In the genomic region with DNA sequence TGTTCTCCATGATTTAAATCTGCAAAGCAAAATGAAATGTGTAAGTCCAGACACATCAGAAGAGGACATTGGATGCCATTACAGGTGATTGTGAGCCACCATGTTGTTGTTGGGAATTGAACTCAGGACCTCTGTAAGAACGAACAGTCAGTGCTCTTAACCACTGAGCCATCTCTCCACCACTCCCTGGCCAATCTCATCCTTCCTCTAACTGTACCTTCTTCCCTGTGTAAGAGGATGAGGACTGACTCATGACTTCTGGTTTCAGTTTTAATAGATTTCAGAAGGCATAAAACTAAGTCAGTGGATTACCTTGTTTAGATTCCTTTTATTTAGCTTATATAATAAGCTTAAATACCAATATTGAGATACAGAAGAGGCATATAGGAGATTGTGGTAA, we compare ENCODE assay signal across 32 mouse cellular contexts. TPM values are rescaled to one million over a fixed set of nuclear protein-coding genes. Genes with fewer than 3 reads are reported as not detected.
"Had no signal": no experiment of that assay in that cellular context is flagged by ENCODE, and none has a peak within 500 bp of the region (broad histone marks: within the 10 kb centered on the region; RNA-seq: fewer than 3 reads in every experiment).

No protein-coding gene starts in this region.

- DNase-seq: left cerebral cortex, postnatal 4 days; liver; liver, embryonic 13.5 days; liver, postnatal 0 days; lung, adult 18-20 months; lung, adult 2 months; lung, embryonic 14.5 days; lung, postnatal 10 days; lung, postnatal 14 days; lung, postnatal 36 days; lung, postnatal 4 days; midbrain, embryonic 14.5 days had no signal

- H3K36me3 ChIP-seq: limb, embryonic 10.5 days; limb, embryonic 12.5 days; limb, embryonic 13.5 days; limb, embryonic 15.5 days; liver, embryonic 12.5 days; liver, embryonic 13.5 days; liver, embryonic 15.5 days; lung, embryonic 15.5 days; midbrain, embryonic 12.5 days; midbrain, embryonic 15.5 days; neural tube, embryonic 12.5 days had no signal

- H3K9ac ChIP-seq: limb, embryonic 12.5 days; limb, embryonic 13.5 days; limb, embryonic 15.5 days; liver, embryonic 12.5 days; liver, embryonic 13.5 days; liver, embryonic 14.5 days; liver, embryonic 15.5 days; liver, postnatal 0 days; lung, embryonic 14.5 days; lung, embryonic 15.5 days; midbrain, embryonic 12.5 days; midbrain, embryonic 13.5 days; midbrain, embryonic 15.5 days; neural tube, embryonic 12.5 days had no signal

- H3K4me2 ChIP-seq: limb, embryonic 12.5 days; limb, embryonic 13.5 days; limb, embryonic 15.5 days; liver, embryonic 11.5 days; liver, embryonic 12.5 days; liver, embryonic 13.5 days; liver, embryonic 15.5 days; lung, embryonic 14.5 days; lung, embryonic 15.5 days; midbrain, embryonic 11.5 days; midbrain, embryonic 12.5 days; midbrain, embryonic 13.5 days; midbrain, embryonic 15.5 days; neural tube, embryonic 12.5 days had no signal

- H3K4me1 ChIP-seq: limb, embryonic 10.5 days; limb, embryonic 12.5 days; limb, embryonic 13.5 days; limb, embryonic 15.5 days; liver, embryonic 12.5 days; liver, embryonic 13.5 days; liver, embryonic 15.5 days; lung, embryonic 15.5 days; megakaryocyte, embryonic 14.5 days; midbrain, embryonic 10.5 days; midbrain, embryonic 12.5 days; midbrain, embryonic 13.5 days; midbrain, embryonic 15.5 days; neural tube, embryonic 12.5 days had no signal

- H3K27me3 ChIP-seq: limb, embryonic 12.5 days; limb, embryonic 13.5 days; limb, embryonic 15.5 days; liver, embryonic 12.5 days; liver, embryonic 13.5 days; liver, embryonic 15.5 days; lung, embryonic 15.5 days; megakaryocyte, embryonic 14.5 days; midbrain, embryonic 12.5 days; midbrain, embryonic 13.5 days; midbrain, embryonic 15.5 days; neural tube, embryonic 12.5 days had no signal

- H3K9me3 ChIP-seq: limb, embryonic 10.5 days; limb, embryonic 12.5 days; limb, embryonic 13.5 days; limb, embryonic 15.5 days; liver, embryonic 12.5 days; liver, embryonic 13.5 days; liver, embryonic 15.5 days; lung, embryonic 15.5 days; megakaryocyte, embryonic 14.5 days; midbrain, embryonic 10.5 days; midbrain, embryonic 13.5 days; midbrain, embryonic 15.5 days; neural tube, embryonic 12.5 days had no signal

- H3K4me3 ChIP-seq: limb, embryonic 10.5 days; limb, embryonic 12.5 days; limb, embryonic 13.5 days; limb, embryonic 15.5 days; liver, embryonic 12.5 days; liver, embryonic 13.5 days; liver, embryonic 15.5 days; lung, embryonic 15.5 days; megakaryocyte, embryonic 14.5 days; midbrain, embryonic 10.5 days; midbrain, embryonic 12.5 days; midbrain, embryonic 13.5 days; midbrain, embryonic 15.5 days; myocyte; neural tube, embryonic 12.5 days had no signal

- H3K27ac ChIP-seq: limb, embryonic 10.5 days; limb, embryonic 12.5 days; limb, embryonic 13.5 days; limb, embryonic 15.5 days; liver, embryonic 12.5 days; liver, embryonic 13.5 days; liver, embryonic 14.5 days; liver, embryonic 15.5 days; lung, embryonic 15.5 days; macrophage; midbrain, embryonic 10.5 days; midbrain, embryonic 12.5 days; midbrain, embryonic 13.5 days; midbrain, embryonic 15.5 days; neural tube, embryonic 12.5 days had no signal

RNA-seq across cellular contexts. Expression of a gene that starts 38.0 kb away (rescaled TPM):
- total RNA-seq: megakaryocyte, adult 5-6 weeks; monocyte, adult 5-6 weeks had no signal
